Mouse (Mus musculus) kidney, adult 11 months (tissue): Measurements from ENCODE around the gene Il18rap.
"Not testable (repeated sequence)": the region's sequence is repeated elsewhere in the genome, so short reads cannot be mapped to it uniquely, and the experiment has no call there.

Experiments used
- DNase-seq: peaks from one replicate; pipeline ENCODE4 v3.0.0; 2022

The Il18rap gene

GRCm38 (mm10) chr1:40546645-40547044 is 31.5 kb downstream of the Il18rap start:
- DNase-seq: no peak

GRCm38 (mm10) chr1:40547064-40547572 is 32.0 kb downstream of the Il18rap start:
- DNase-seq: no peak

GRCm38 (mm10) chr1:40547762-40548161 is 32.6 kb downstream of the Il18rap start:
- no peak for DNase-seq

- no peak for DNase-seq
These were observed 54.2 kb downstream of the Il18rap start for GRCm38 (mm10) chr1:40569374-40569773.

- peak; percentile 30 for DNase-seq
These were observed 64.6 kb downstream of the Il18rap start, which contains the start of gene Slc9a4 for GRCm38 (mm10) chr1:40579784-40580183. TSS of gene Slc9a4 (plus strand) at chr1:40580081.

- no peak for DNase-seq
These were observed 65.1 kb downstream of the Il18rap start for GRCm38 (mm10) chr1:40580269-40580668.

- no peak for DNase-seq
These were observed 71.6 kb downstream of the Il18rap start for GRCm38 (mm10) chr1:40586776-40587175.

GRCm38 (mm10) chr1:40590931-40591330 is 75.8 kb downstream of the Il18rap start:
- DNase-seq: no peak

GRCm38 (mm10) chr1:40597822-40598221 is 82.7 kb downstream of the Il18rap start:
- DNase-seq: no peak

- DNase-seq: not testable (repeated sequence)
These were observed 84.5 kb downstream of the Il18rap start for GRCm38 (mm10) chr1:40599661-40600060.

GRCm38 (mm10) chr1:40600394-40601327 is 85.5 kb downstream of the Il18rap start:
- DNase-seq: no peak
